Mouse (Mus musculus): ENCODE data around the gene Dido1. TPM values are rescaled to one million over a fixed set of nuclear protein-coding genes. Genes with fewer than 3 reads are reported as not detected.

Dido1 gene
- 37.2 TPM for polyA plus RNA-seq (2017; shearing (Covaris generic))

GRCm38 (mm10) chr2:180709923-180710272 lies at the start of gene Dido1, which contains the start of gene Gid8:
Gene Dido1 (minus strand): TSS chr2:180709999.
Gene Gid8 (plus strand): TSS chr2:180710117.

GRCm38 (mm10) chr2:180724585-180725413 lies 15.0 kb upstream of the Dido1 start, which contains the start of gene Slc17a9:
Gene Slc17a9 (plus strand): TSS chr2:180725263.

GRCm38 (mm10) chr2:180642555-180643260 lies 67.1 kb downstream of the Dido1 start, which contains the start of gene Tcfl5:
Gene Tcfl5 (minus strand): TSS chr2:180642708.

Other genes with a start within 250 kb of the Dido1 start
- not detected for gene Ntsr1, start 210.0 kb downstream of the Dido1 start, polyA plus RNA-seq (2017; shearing (Covaris generic))
- 42.8 TPM for gene Mrgbp, start 128.7 kb downstream of the Dido1 start, polyA plus RNA-seq (2017; shearing (Covaris generic))
- gene Ogfr, start 120.8 kb downstream of the Dido1 start, polyA plus RNA-seq (2017; shearing (Covaris generic)) = 62.9 TPM
- gene Col9a3, start 112.2 kb downstream of the Dido1 start, polyA plus RNA-seq (2017; shearing (Covaris generic)) = 0.65 TPM
- not detected for gene Tcfl5, start 67.3 kb downstream of the Dido1 start, polyA plus RNA-seq (2017; shearing (Covaris generic))
- 18.7 TPM for gene Gid8, start 118 bp upstream of the Dido1 start, polyA plus RNA-seq (2017; shearing (Covaris generic))
- gene Slc17a9, start 15.3 kb upstream of the Dido1 start, polyA plus RNA-seq (2017; shearing (Covaris generic)) = 39.4 TPM
- not detected for gene Bhlhe23, start 66.9 kb upstream of the Dido1 start, polyA plus RNA-seq (2017; shearing (Covaris generic))
- gene Ythdf1, start 210.9 kb upstream of the Dido1 start, polyA plus RNA-seq (2017; shearing (Covaris generic)) = 84.3 TPM
- gene Birc7, start 219.0 kb upstream of the Dido1 start, polyA plus RNA-seq (2017; shearing (Covaris generic)) = not detected
- gene Nkain4, start 244.7 kb upstream of the Dido1 start, polyA plus RNA-seq (2017; shearing (Covaris generic)) = not detected